Mouse (Mus musculus) MEL (cell line): ENCODE results near the gene Dnajc28. TPM values are rescaled to one million over a fixed set of nuclear protein-coding genes. Genes with fewer than 3 reads are reported as not detected.

Experiments used
- DNase-seq: peaks from one replicate; pipeline ENCODE4 v3.0.0; 2011; ENCODE audit warnings: low read depth, low spot score
- H3K27ac ChIP-seq: 2 replicates; pipeline ENCODE4 v1.5.1; 2012; ENCODE audit warnings: low read depth, mild to moderate bottlenecking, control low read depth, low read length, moderate library complexity; ENCODE audit not compliant: control insufficient read depth
- H3K27me3 ChIP-seq, 2 experiments: fragments of 150-350 bp in 1 of 2; sonication (generic) in 1 of 2; 2 replicates each; pipeline ENCODE4 v1.6.1; 2012; ENCODE audit warnings: low read length in 2 of 2, mild to moderate bottlenecking in 2 of 2, improper control_type of control experiment in 1 of 2, moderate library complexity in 1 of 2; ENCODE audit not compliant: insufficient read depth in 2 of 2, control insufficient read depth in 1 of 2
- H3K36me3 ChIP-seq, 2 experiments: 2 replicates each; pipeline ENCODE4 v1.6.1; 2012 to 2014; ENCODE audit warnings: low read length in 2 of 2, improper control_type of control experiment in 1 of 2, inconsistent platforms in 1 of 2, mild to moderate bottlenecking in 1 of 2; ENCODE audit not compliant: insufficient read depth in 2 of 2, control insufficient read depth in 1 of 2
- H3K4me1 ChIP-seq, 2 experiments: fragments of 150-350 bp in 1 of 2; sonication (generic) in 1 of 2; 2 replicates each; pipeline ENCODE4 v1.6.1; 2012; ENCODE audit warnings: low read length in 2 of 2, improper control_type of control experiment in 1 of 2, mild to moderate bottlenecking in 1 of 2; ENCODE audit not compliant: insufficient read depth in 2 of 2, control insufficient read depth in 1 of 2
- H3K4me3 ChIP-seq, 2 experiments: fragments of 150-350 bp in 1 of 2; sonication (generic) in 1 of 2; 2 replicates each; pipeline ENCODE4 v1.5.1; 2012; ENCODE audit warnings: low read depth in 2 of 2, low read length in 2 of 2, mild to moderate bottlenecking in 2 of 2, moderate library complexity in 2 of 2, control low read depth in 1 of 2, improper control_type of control experiment in 1 of 2; ENCODE audit not compliant: control insufficient read depth in 1 of 2, insufficient read depth in 1 of 2
- H3K79me2 ChIP-seq: 2 replicates; pipeline ENCODE4 v1.6.1; 2012; ENCODE audit warnings: mild to moderate bottlenecking, low read length, moderate library complexity; ENCODE audit not compliant: control insufficient read depth, poor library complexity, insufficient read depth
- H3K9ac ChIP-seq: 2 replicates; pipeline ENCODE4 v1.6.1; 2012; ENCODE audit warnings: low read depth, mild to moderate bottlenecking, control low read depth, low read length, moderate library complexity; ENCODE audit not compliant: control insufficient read depth, poor library complexity, severe bottlenecking
- H3K9me3 ChIP-seq: fragments of 150-350 bp; sonication (generic); replicated peaks from 2 replicates; pipeline ENCODE4 v1.6.1; 2012; ENCODE audit warnings: mild to moderate bottlenecking, low read length, improper control_type of control experiment, moderate library complexity; ENCODE audit not compliant: insufficient read depth
- BHLHE40 ChIP-seq: IDR thresholded peaks from 2 replicates; pipeline ENCODE4 v1.6.1; 2012; ENCODE audit warnings: low read depth, mild to moderate bottlenecking, inconsistent platforms, low read length, improper control_type of control experiment, borderline replicate concordance
- CHD1 ChIP-seq: IDR thresholded peaks from 2 replicates; pipeline ENCODE4 v1.6.1; 2012; ENCODE audit warnings: low read depth, mild to moderate bottlenecking, inconsistent platforms, low read length, improper control_type of control experiment
- CHD2 ChIP-seq: IDR thresholded peaks from 2 replicates; pipeline ENCODE4 v1.6.1; 2011; ENCODE audit warnings: low read length, improper control_type of control experiment
- CTCF ChIP-seq, 3 experiments: IDR thresholded peaks in 2 of 3; conservative IDR thresholded peaks in 1 of 3; 2 replicates each; pipeline ENCODE4 v1.5.1; 2011 to 2012; ENCODE audit warnings: low read length in 3 of 3, low read depth in 2 of 3, mild to moderate bottlenecking in 2 of 3, improper control_type of control experiment in 1 of 3, inconsistent platforms in 1 of 3, mixed read lengths in 1 of 3, moderate library complexity in 1 of 3; ENCODE audit not compliant: control insufficient read depth in 1 of 3, insufficient read depth in 1 of 3, poor library complexity in 1 of 3, severe bottlenecking in 1 of 3
- GABPA ChIP-seq: IDR thresholded peaks from 2 replicates; pipeline ENCODE4 v1.6.1; 2012; ENCODE audit warnings: low read depth, mild to moderate bottlenecking, inconsistent platforms, low read length, improper control_type of control experiment, moderate library complexity
- GATA1 ChIP-seq: IDR thresholded peaks from 2 replicates; pipeline ENCODE4 v1.6.1; 2011; ENCODE audit warnings: low read depth, low read length, improper control_type of control experiment
- HCFC1 ChIP-seq: IDR thresholded peaks from 2 replicates; pipeline ENCODE4 v1.6.1; 2012; ENCODE audit warnings: low read depth, mild to moderate bottlenecking, inconsistent platforms, low read length, improper control_type of control experiment, moderate library complexity
- MAX ChIP-seq: IDR thresholded peaks from 2 replicates; pipeline ENCODE4 v1.6.1; 2011; ENCODE audit warnings: low read length, improper control_type of control experiment
- MEF2A ChIP-seq: IDR thresholded peaks from 2 replicates; pipeline ENCODE4 v1.6.1; 2014; ENCODE audit warnings: low read depth, mild to moderate bottlenecking, inconsistent platforms, low read length, improper control_type of control experiment; ENCODE audit not compliant: poor library complexity, insufficient replicate concordance, severe bottlenecking; ENCODE audit errors: extremely low read depth
- MYC ChIP-seq: IDR thresholded peaks from 2 replicates; pipeline ENCODE4 v1.6.1; 2011; ENCODE audit warnings: low read depth, mild to moderate bottlenecking, low read length, improper control_type of control experiment, moderate library complexity
- SIN3A ChIP-seq: IDR thresholded peaks from 2 replicates; pipeline ENCODE4 v1.6.1; 2012; ENCODE audit warnings: low read length, improper control_type of control experiment, inconsistent platforms
- SMC3 ChIP-seq: IDR thresholded peaks from 2 replicates; pipeline ENCODE4 v1.6.1; 2011; ENCODE audit warnings: low read depth, low read length, improper control_type of control experiment
- UBTF ChIP-seq: IDR thresholded peaks from 2 replicates; pipeline ENCODE4 v1.6.1; 2012; ENCODE audit warnings: low read depth, mild to moderate bottlenecking, inconsistent platforms, low read length, improper control_type of control experiment, moderate library complexity, borderline replicate concordance; ENCODE audit not compliant: insufficient read depth
- USF1 ChIP-seq: IDR thresholded peaks from 2 replicates; pipeline ENCODE4 v1.6.1; 2014; ENCODE audit warnings: low read depth, mild to moderate bottlenecking, inconsistent platforms, low read length, improper control_type of control experiment, moderate library complexity
- ZC3H11A ChIP-seq: IDR thresholded peaks from 2 replicates; pipeline ENCODE4 v1.6.1; 2012; ENCODE audit warnings: low read depth, mild to moderate bottlenecking, inconsistent platforms, low read length, improper control_type of control experiment
- ZNF384 ChIP-seq: IDR thresholded peaks from 2 replicates; pipeline ENCODE4 v1.6.1; 2012; ENCODE audit warnings: low read depth, mild to moderate bottlenecking, inconsistent platforms, low read length, improper control_type of control experiment
- polyA plus RNA-seq, 2 experiments: library from polyadenylated mRNA; stranded (reverse) in 1 of 2; unstranded in 1 of 2; fragments of >175 nt in 1 of 2; fragments of >200 nt in 1 of 2; gene quantifications; 2 replicates each; pipeline versions ENCODE4 v1.2.1 to v1.2.4; 2012; ENCODE audit warnings: low replicate concordance in 2 of 2, low read depth in 1 of 2; ENCODE audit not compliant: insufficient read length in 2 of 2, insufficient read depth in 1 of 2, missing spikeins in 1 of 2
- total RNA-seq: library from RNA; depleted of rRNA; stranded (reverse); fragments of 300-350 nt; gene quantifications from 2 replicates; pipeline ENCODE4 v1.2.3, GENCODE M21; 2012

Dnajc28 gene
- total and polyA plus RNA-seq, 3 experiments, result 1.2 to 1.9 TPM; not detected in 1

- H3K27me3 ChIP-seq, result no peaks in the 10 kb centered on the region
- no peak overlapping the region for H3K9ac ChIP-seq
- H3K36me3 ChIP-seq, result no peaks in the 10 kb centered on the region
- TF ChIP-seq SIN3A (no peak), ZNF384 (peak; percentile 76)
- H3K27ac ChIP-seq, result no peak overlapping the region
- DNase-seq, result no peak
- no peaks in the 10 kb centered on the region for H3K79me2 ChIP-seq
- H3K4me3 ChIP-seq, result no peak overlapping the region
- no peaks in the 10 kb centered on the region for H3K4me1 ChIP-seq
- H3K9me3 ChIP-seq, result no peaks in the 10 kb centered on the region
These were observed 30.1 kb downstream of the Dnajc28 start for GRCm38 (mm10) chr16:91588703-91589102.

DNA sequence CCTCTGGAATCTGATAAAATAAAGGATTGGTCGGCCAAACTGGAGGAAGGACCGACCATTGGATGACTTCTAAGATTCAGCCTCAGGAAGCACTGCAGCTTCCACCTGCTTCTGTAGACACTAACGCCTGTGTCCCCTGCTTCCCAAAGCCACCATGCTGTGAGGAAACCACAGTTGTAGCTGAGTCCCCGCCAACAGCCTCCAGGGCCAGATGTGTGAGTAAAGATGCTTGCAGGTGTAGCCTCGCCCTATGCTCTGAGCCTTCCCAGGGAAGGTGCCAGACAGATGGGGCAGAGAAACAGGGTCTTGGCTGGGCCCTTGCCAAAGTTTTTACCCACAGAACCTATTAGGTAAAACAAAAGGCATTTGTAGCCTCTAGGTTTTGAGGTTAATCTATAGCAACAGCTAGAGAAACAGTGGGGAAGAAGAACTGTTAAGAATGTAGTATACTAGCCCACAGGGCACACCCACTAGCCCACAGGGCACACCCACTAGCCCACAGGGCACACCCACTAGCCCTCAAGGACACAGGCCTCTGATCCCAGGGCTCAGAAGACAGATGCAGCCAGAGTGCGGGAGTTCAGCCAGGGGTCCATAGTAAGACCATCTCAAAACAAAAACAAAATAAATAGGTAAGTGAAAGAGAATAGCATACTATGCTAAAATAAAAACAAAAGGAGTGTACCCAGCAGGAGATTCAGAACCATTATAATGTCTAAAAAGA, 30.9 kb downstream of the Dnajc28 start:
- Histone ChIP-seq H3K9ac (no peak overlapping the region), H3K27ac (no peak overlapping the region), H3K4me3 (no peak overlapping the region), H3K9me3 (no peaks in the 10 kb centered on the region), H3K79me2 (no peaks in the 10 kb centered on the region), H3K27me3 (no peaks in the 10 kb centered on the region), H3K36me3 (no peaks in the 10 kb centered on the region), H3K4me1 (no peaks in the 10 kb centered on the region)
- peak; percentile 25 for DNase-seq
- TF ChIP-seq CHD1, result no peak
- no peak for TF ChIP-seq HCFC1
- no peak for TF ChIP-seq MEF2A
- TF ChIP-seq BHLHE40, result no peak
- no peak for TF ChIP-seq GATA1
- no peak for TF ChIP-seq ZC3H11A
- no peak for TF ChIP-seq SMC3
- no peak for TF ChIP-seq CHD2
- no peak for TF ChIP-seq USF1
- no peak for TF ChIP-seq CTCF (IDR thresholded peaks at IDR 0.05 in 2 of 3, conservative IDR thresholded peaks at IDR 0.05 in 1 of 3; ENCODE audit: control insufficient read depth in 1 of 3, insufficient read depth in 1 of 3, low read depth in 2 of 3, low read length in 3 of 3, poor library complexity in 1 of 3, severe bottlenecking in 1 of 3)
- no peak for TF ChIP-seq GABPA

DNA sequence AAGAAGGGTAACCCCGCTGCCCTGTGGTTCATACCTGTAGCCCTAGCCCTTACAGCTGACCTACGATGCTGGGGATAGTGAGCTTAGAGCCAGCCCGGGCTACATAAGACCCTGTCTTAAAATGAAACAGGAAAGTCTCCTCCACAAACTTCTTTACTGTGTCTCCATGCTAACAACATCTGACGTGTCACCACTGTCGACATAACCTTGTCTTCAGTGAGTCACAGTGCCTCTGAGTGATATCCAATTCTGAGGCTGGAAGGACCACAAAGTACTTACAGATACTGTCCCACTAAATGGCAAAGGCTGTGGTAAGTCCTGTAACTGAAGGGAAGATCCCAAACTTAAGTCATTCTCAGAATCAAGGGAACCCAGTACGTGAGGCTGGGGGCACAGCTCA, 32.6 kb downstream of the Dnajc28 start:
- H3K4me3 ChIP-seq, result no peak overlapping the region
- DNase-seq, result no peak
- no peaks in the 10 kb centered on the region for H3K79me2 ChIP-seq
- TF ChIP-seq MAX (no peak), MYC (no peak), UBTF (no peak)
- TF ChIP-seq, all 39 proteins: peak for 0
- Histone ChIP-seq H3K4me1 (no peaks in the 10 kb centered on the region), H3K9ac (no peak overlapping the region), H3K9me3 (no peaks in the 10 kb centered on the region), H3K36me3 (no peaks in the 10 kb centered on the region), H3K27ac (no peak overlapping the region), H3K27me3 (no peaks in the 10 kb centered on the region)
